Mouse (Mus musculus): Measurements from ENCODE around the gene Dcun1d4. TPM values are rescaled to one million over a fixed set of nuclear protein-coding genes. Genes with fewer than 3 reads are reported as not detected.
"Not testable (repeated sequence)": the region's sequence is repeated elsewhere in the genome, so short reads cannot be mapped to it uniquely, and the experiment has no call there.

Dcun1d4 gene
- polyA plus RNA-seq, 1 experiment from 2014 or later: 59.4 TPM

GRCm38 (mm10) chr5:73482381-73482780 lies 1.6 kb downstream of the Dcun1d4 start:
- H3K27me3 ChIP-seq; H3K9me3 ChIP-seq; H3K36me3 ChIP-seq (replicated peaks); H3K9ac ChIP-seq; H3K4me3 ChIP-seq (replicated peaks); H3K27ac ChIP-seq; H3K4me2 ChIP-seq; H3K4me1 ChIP-seq; ATAC-seq (ENCODE audit: low FRiP score): not testable (repeated sequence)
- 85% methylated on average over 1 of the region's 1 CpGs for WGBS

DNA sequence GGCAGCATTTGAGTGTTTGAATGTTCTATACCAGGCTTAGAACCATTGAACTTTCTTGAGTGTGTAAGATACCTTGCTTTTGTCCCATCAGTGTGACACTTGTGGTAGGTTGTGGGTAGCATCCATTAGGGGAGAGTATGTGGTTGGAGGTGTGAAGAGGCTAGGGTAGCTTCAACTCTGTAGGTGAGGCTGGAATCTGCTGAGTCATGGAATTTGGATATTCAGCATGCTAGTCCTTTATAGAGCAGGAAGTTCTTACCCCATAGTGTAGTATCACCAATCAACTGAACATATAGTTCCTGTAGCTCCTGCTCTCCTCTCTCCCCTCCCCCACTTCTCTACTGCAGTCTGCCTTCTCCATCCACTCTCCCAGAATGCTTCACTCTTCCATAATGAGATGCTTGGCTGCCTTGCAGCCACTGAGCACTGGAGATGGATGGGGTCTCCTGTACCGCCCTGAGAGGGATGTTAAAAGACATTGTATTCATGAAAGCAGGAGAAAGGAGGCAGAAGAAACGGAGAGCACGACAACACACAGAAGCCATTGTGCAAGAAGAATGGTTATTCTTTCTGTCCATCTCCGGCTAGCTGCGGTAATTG lies 3.3 kb downstream of the Dcun1d4 start:
- no peak for ATAC-seq (ENCODE audit: low FRiP score)
- 50% methylated on average over 5 of the region's 5 CpGs for WGBS
- H3K9ac ChIP-seq: no peak overlapping the region
- no peak overlapping the region for H3K27ac ChIP-seq
- H3K4me1 ChIP-seq: peaks cover 5% of the 10 kb centered on the region; the same call in 1 of the 2 replicates
- H3K27me3 ChIP-seq: no peaks in the 10 kb centered on the region
- H3K36me3 ChIP-seq (replicated peaks): no peaks in the 10 kb centered on the region
- H3K9me3 ChIP-seq: no peaks in the 10 kb centered on the region
- H3K4me3 ChIP-seq (replicated peaks): no peak overlapping the region
- H3K4me2 ChIP-seq: no peak overlapping the region

GRCm38 (mm10) chr5:73486451-73486850 lies 5.7 kb downstream of the Dcun1d4 start:
- no peaks in the 10 kb centered on the region for H3K9me3 ChIP-seq
- no peak for ATAC-seq (ENCODE audit: low FRiP score)
- H3K4me2 ChIP-seq: no peak overlapping the region
- H3K4me1 ChIP-seq: peaks cover 13% of the 10 kb centered on the region
- H3K9ac ChIP-seq: no peak overlapping the region
- no peak overlapping the region for H3K4me3 ChIP-seq (replicated peaks)
- H3K27ac ChIP-seq: no peak overlapping the region
- no peaks in the 10 kb centered on the region for H3K36me3 ChIP-seq (replicated peaks)
- WGBS: 49% methylated on average over 4 of the region's 4 CpGs
- no peaks in the 10 kb centered on the region for H3K27me3 ChIP-seq

DNA sequence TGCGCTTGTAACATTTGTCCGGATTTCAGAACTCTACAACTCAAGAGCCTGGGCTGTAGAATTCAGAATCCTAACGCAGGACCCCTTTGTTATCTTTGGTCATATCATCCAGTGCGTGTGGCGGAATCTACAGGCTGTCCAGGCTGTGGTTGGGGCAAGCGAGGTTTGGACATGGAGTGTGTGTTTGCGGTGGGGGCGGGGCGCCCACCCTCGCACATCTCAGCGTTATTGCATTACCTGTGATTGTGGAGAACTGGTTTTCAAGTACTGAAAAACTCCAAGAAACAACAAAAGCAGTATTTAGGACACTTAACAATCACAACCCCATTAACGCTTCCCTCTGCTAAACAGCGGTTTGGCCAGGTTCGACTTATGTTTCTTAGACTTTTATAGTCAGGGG lies 9.1 kb downstream of the Dcun1d4 start:
- WGBS: 5% methylated on average over 14 of the region's 14 CpGs
- no peak for ATAC-seq (ENCODE audit: low FRiP score)
- Histone ChIP-seq H3K36me3 (replicated peaks) (no peaks in the 10 kb centered on the region), H3K4me3 (replicated peaks) (peak overlapping the region; percentile 71), H3K9ac (peak overlapping the region; percentile 61), H3K27me3 (no peaks in the 10 kb centered on the region), H3K27ac (peak overlapping the region; percentile 88), H3K4me1 (peaks cover 15% of the 10 kb centered on the region), H3K9me3 (no peaks in the 10 kb centered on the region), H3K4me2 (peak overlapping the region; percentile 82)

- Histone ChIP-seq H3K36me3 (replicated peaks) (no peaks in the 10 kb centered on the region), H3K4me3 (replicated peaks) (peak overlapping the region; percentile 71), H3K27ac (peak overlapping the region; percentile 96), H3K27me3 (no peaks in the 10 kb centered on the region), H3K4me2 (peak overlapping the region; percentile 93), H3K4me1 (peaks cover 15% of the 10 kb centered on the region), H3K9me3 (no peaks in the 10 kb centered on the region), H3K9ac (peak overlapping the region; percentile 83)
- WGBS: under 1% methylated on average over 37 of the region's 37 CpGs
- ATAC-seq (ENCODE audit: low FRiP score): peak; percentile 96
Measured at GRCm38 (mm10) chr5:73490596-73491073, 9.8 kb downstream of the Dcun1d4 start.

DNA sequence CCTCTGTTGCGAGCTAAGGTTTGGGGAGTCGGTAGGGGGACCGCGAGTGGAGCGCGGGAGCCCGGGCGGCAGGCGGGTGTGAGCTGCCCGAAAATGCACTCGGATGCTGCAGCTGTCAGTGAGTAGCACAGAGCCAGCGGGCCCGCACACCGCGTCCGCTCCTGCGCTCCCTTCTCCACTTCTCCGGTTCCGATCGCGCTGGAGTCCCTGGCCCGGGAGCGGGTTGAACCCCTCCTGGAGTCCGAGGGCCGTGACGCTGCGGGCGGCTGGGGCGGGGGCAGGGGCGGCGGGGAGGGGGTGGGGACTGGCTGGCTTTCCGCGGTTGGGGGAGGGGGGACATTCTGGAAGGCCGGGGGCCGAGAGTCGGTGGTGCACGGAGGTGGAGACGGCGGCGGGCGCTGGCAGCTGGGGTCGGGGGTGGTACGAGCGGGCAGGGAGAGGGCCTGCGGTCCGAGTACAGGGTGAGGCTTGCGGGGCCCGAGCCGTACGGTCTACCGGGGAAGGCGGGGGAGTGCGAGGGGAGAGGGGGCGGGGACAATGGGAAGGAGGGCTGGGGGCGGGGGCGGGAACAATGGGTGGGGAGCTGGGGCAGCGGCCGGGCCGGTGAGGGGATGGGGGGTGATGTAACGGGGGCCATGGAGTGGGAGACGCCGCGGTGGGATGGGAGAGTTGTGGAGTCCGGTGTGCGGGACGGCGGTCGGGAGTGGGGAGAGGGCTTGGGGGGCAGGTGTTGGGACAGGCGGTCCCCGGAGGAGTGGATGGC lies 10.5 kb downstream of the Dcun1d4 start:
- peak overlapping the region; percentile 96 for H3K27ac ChIP-seq
- peaks cover 19% of the 10 kb centered on the region for H3K4me1 ChIP-seq
- H3K9me3 ChIP-seq: no peaks in the 10 kb centered on the region
- ATAC-seq (ENCODE audit: low FRiP score): peak; percentile 58
- H3K4me2 ChIP-seq: peak overlapping the region; percentile 93
- H3K4me3 ChIP-seq (replicated peaks): peak overlapping the region; percentile 71
- H3K36me3 ChIP-seq (replicated peaks): no peaks in the 10 kb centered on the region
- under 1% methylated on average over 56 of the region's 70 CpGs for WGBS
- H3K27me3 ChIP-seq: no peaks in the 10 kb centered on the region
- peak overlapping the region; percentile 83 for H3K9ac ChIP-seq

DNA sequence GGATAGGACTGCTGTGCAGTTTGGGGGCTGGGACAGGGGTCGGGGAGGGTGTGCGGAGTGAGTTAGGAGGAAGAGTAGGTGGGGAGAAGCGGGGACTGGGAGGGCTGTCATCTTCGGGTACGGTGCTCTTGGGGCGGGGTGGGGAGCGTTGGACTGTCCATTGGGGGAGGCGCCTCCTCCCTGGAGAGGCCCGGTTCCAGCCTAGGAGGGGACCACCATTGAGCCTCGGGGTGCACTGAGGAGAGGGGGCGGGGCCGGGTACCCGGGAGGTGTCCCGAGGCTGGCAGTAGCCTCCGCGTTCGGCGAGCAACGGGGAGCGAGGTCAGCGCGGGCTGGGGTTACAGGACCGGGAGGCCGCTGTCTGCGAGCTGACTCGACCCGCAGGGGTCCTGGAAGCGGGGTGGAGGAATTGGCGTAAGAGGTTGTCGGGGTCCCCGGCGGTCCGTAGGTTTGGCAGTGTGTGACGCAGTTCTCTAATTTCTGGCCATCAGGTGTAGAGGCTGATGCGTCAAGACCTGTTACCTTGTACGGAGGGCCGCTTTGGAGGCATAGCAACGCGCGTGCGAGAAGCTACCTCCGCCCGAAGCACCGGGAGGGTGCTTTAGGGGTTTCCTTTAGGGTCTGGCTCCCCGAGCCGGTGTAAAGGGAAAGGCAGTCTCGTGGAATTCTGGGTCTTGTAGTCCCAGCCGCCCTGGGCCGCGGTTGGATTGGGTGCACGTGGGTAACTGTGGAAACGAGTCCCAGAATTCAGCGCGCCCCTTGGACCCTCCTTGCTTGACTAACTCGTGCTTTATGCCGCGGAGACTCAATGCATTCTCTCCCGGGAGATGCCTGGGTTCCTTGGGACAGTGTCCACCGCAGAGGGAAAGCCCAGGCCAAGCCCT lies 11.3 kb downstream of the Dcun1d4 start:
- no peaks in the 10 kb centered on the region for H3K9me3 ChIP-seq
- no peaks in the 10 kb centered on the region for H3K27me3 ChIP-seq
- H3K36me3 ChIP-seq (replicated peaks): no peaks in the 10 kb centered on the region
- H3K4me1 ChIP-seq: peaks cover 19% of the 10 kb centered on the region
- H3K4me3 ChIP-seq (replicated peaks): peak overlapping the region; percentile 71
- H3K9ac ChIP-seq: peak overlapping the region; percentile 83
- peak; percentile 75 for ATAC-seq (ENCODE audit: low FRiP score)
- WGBS: under 1% methylated on average over 57 of the region's 59 CpGs
- H3K27ac ChIP-seq: peak overlapping the region; percentile 96
- H3K4me2 ChIP-seq: peak overlapping the region; percentile 93

GRCm38 (mm10) chr5:73497401-73497800 lies 16.6 kb downstream of the Dcun1d4 start:
- no peak overlapping the region for H3K4me3 ChIP-seq (replicated peaks)
- H3K4me2 ChIP-seq: no peak overlapping the region
- WGBS: 85% methylated on average over 3 of the region's 3 CpGs
- no peaks in the 10 kb centered on the region for H3K9me3 ChIP-seq
- peaks cover 17% of the 10 kb centered on the region for H3K4me1 ChIP-seq
- no peaks in the 10 kb centered on the region for H3K27me3 ChIP-seq
- H3K27ac ChIP-seq: no peak overlapping the region
- no peak for ATAC-seq (ENCODE audit: low FRiP score)
- H3K36me3 ChIP-seq (replicated peaks): no peaks in the 10 kb centered on the region
- no peak overlapping the region for H3K9ac ChIP-seq

- H3K4me2 ChIP-seq: no peak overlapping the region
- H3K9me3 ChIP-seq: no peaks in the 10 kb centered on the region
- no peak overlapping the region for H3K4me3 ChIP-seq (replicated peaks)
- H3K27me3 ChIP-seq: no peaks in the 10 kb centered on the region
- H3K36me3 ChIP-seq (replicated peaks): no peaks in the 10 kb centered on the region
- H3K9ac ChIP-seq: no peak overlapping the region
- H3K27ac ChIP-seq: no peak overlapping the region
- 93% methylated on average over 8 of the region's 8 CpGs for WGBS
- ATAC-seq (ENCODE audit: low FRiP score): no peak
- peaks cover 17% of the 10 kb centered on the region; the same call in 1 of the 2 replicates for H3K4me1 ChIP-seq
Measured at GRCm38 (mm10) chr5:73498559-73498958, 17.8 kb downstream of the Dcun1d4 start.

DNA sequence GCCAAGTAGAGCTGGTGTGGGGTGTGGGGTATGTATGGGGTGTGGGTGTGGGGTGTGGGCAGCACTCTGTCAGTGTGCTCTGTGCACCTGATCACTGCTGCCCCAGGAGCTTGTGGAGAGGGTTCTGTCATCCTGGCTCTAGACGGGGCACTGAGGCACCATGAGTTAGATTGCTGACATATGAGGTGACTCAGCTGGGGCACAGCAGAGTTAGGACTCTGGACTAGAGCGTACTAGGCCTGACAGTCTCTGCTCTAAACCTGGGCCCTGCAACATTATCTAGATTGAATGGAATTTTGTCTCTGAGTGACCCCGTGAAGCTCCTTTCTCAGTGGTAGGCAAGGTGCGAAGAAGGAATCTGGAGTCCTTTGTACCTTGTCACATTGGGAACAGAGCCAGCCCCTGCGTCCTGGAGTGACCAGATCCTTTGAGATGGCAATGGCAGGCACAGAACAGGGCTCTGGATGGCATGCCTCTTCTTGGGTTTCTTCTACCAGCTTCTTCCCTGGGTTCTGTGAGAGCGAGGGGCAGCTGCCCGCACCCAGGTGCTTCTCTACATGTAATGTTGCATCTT lies 20.2 kb downstream of the Dcun1d4 start:
- H3K36me3 ChIP-seq (replicated peaks): no peaks in the 10 kb centered on the region
- H3K27ac ChIP-seq: no peak overlapping the region
- peaks cover 25% of the 10 kb centered on the region for H3K4me1 ChIP-seq
- H3K4me2 ChIP-seq: no peak overlapping the region
- H3K9me3 ChIP-seq: no peaks in the 10 kb centered on the region
- no peaks in the 10 kb centered on the region for H3K27me3 ChIP-seq
- H3K9ac ChIP-seq: no peak overlapping the region
- WGBS: 92% methylated on average over 7 of the region's 7 CpGs
- no peak overlapping the region for H3K4me3 ChIP-seq (replicated peaks)
- ATAC-seq (ENCODE audit: low FRiP score): no peak

GRCm38 (mm10) chr5:73502422-73502821 lies 21.6 kb downstream of the Dcun1d4 start:
- Histone ChIP-seq H3K4me1 (peaks cover 22% of the 10 kb centered on the region), H3K4me2 (no peak overlapping the region), H3K9ac (no peak overlapping the region), H3K4me3 (replicated peaks) (no peak overlapping the region), H3K36me3 (replicated peaks) (no peaks in the 10 kb centered on the region), H3K9me3 (no peaks in the 10 kb centered on the region), H3K27ac (no peak overlapping the region), H3K27me3 (no peaks in the 10 kb centered on the region)
- 89% methylated on average over 9 of the region's 9 CpGs for WGBS
- no peak for ATAC-seq (ENCODE audit: low FRiP score)

All from forebrain, embryonic 12.5 days (tissue).